Mouse (Mus musculus): Measurements from ENCODE around the gene Acadm. TPM values are rescaled to one million over a fixed set of nuclear protein-coding genes. Genes with fewer than 3 reads are reported as not detected.
A peak's percentile ranks its signal among the peaks of the same experiment; 100 is the strongest.

The Acadm gene
- total RNA-seq (2017), result 105 to 153 TPM (median 144 TPM) in 3 replicates

DNA sequence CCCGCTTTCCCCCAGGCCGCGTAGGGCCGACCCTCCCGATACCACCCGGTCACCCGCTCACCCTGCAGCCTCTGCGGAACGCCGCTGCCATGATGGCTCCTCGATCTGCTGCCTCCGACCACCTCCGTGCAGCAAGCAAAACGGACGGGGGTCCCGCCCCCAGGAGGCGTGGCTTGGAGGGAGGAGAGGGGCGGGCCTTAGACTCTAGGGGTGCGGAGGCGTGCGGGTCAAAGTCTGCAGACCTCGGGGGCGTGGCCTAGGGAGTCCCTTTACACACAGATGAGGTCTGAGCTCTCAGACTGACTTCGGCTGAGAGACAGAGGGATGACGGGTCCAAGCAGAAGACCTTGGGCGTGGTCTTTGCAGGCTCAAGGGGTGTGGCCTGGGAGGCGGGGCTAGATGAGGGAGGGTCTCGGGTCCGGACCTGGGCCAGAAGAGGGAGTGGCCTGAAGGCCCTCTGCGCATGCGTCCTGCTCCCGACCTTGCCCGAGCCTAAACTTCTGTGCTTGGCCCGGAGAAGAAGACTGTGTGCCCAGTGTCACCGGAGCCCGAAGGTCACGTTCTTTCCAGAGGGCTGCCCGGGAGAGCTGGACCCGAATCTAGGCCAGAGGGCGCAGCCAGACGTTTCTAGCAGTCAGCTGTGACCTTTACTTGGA is at the start of gene Acadm:
TSS of gene Acadm (minus strand) at position 298 of the 656 bp plus-strand sequence.
- ATAC-seq (replicated peaks; ENCODE audit: insufficient number of reproducible peaks, low FRiP score, low TSS enrichment, poor library complexity, severe bottlenecking), result peak; percentile 93

DNA sequence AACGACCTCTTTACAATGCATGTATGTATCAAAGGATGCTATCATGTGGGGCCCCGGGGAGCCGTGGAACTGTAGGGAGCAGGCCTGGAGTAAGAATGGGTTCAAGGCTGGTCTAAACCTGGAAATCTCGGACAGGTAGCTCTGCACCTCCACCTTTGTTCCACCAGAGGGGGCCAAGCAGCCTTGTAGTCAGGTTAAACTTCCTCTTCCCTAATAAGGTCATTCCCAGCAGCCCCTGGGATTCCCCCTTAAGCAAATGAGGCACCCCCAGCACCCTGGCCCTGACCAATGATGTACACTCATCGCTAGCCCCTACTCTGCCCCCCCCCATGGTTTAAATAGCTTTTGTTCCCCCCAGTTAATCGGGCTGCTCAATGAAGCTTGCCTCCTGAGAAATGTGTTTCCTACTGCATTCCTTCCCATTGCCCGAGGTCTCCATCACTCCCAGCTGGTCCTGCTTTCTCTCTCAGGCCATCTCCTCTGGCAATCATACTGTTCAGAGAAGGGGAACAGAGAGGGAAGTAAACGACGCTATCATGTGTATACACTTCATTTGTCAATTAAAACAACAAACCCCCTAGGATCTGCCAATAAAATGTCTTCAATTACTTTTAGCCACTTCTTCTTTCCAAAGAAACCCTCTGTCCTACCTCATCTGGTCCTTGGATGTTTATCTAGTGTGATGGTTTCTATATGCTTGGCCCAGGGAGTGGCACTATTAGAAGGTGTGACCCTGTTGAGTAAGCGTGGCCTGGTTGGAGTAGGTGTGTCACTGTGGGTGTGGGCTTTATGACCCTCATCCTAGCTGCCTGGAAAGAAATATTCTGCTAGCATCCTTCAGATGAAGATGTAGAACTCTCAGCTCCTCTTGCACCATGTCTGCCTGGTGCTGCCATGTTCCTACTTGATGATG is 40.3 kb upstream of the Acadm start:
- no peak for ATAC-seq (replicated peaks; ENCODE audit: insufficient number of reproducible peaks, low FRiP score, low TSS enrichment, poor library complexity, severe bottlenecking)

DNA sequence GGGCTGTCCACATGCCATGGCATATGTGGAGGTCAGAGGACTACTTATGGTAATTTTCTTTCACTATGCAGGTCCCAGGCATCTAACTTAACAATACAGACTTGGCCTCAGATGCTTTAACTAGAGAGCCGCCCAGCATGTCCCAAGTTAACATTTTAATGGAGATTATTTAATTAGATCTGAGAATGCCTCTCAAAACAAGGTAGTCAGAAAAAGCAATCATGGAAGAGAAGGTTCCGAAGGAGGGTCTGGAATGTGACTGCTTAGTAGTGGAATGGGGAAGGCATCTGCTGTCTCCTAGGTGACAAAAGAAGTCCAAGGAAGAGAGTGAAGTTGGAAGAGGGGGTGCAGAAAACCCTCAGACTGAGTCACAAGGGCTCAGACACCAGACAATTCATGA is 36.2 kb upstream of the Acadm start:
- no peak for ATAC-seq (replicated peaks; ENCODE audit: insufficient number of reproducible peaks, low FRiP score, low TSS enrichment, poor library complexity, severe bottlenecking)

DNA sequence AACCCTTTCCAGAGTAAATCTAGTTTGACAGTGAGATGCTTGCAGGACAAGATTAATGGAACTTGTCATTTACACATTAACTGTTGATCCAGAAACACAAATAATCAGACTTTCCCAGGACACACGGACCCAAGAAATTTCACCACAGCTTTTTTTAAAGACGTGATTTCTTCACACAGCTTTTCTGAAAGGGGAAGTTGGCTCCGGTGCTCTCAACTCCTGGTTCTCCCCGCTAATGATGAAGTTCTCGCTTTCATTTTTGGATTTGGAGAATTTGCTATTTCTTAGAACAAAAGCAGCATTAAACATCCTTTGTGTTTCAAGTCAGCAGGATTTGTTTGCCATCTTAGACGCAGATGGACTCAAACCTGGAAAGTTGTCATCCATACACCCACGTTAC is 31.4 kb upstream of the Acadm start:
- ATAC-seq (replicated peaks; ENCODE audit: insufficient number of reproducible peaks, low FRiP score, low TSS enrichment, poor library complexity, severe bottlenecking), result no peak

DNA sequence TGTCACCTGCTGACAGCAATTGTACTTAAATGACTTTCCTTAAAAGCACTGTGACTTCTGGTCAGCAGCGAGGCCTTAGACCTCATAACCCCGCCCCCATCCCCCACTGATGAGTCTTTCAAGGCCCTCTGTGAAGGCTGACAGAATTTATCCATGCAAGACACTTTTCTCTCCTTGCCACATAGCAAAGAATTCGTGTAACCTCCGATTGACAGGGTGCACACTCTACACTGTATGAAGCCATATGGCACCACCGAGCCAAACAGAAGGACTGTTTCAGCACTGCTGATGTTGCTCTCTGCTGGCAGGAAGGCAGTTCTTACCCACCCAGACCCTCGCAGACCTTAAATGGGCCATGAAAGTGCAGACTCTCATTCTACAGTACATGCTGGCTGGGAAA is 30.6 kb upstream of the Acadm start:
- no peak for ATAC-seq (replicated peaks; ENCODE audit: insufficient number of reproducible peaks, low FRiP score, low TSS enrichment, poor library complexity, severe bottlenecking)

DNA sequence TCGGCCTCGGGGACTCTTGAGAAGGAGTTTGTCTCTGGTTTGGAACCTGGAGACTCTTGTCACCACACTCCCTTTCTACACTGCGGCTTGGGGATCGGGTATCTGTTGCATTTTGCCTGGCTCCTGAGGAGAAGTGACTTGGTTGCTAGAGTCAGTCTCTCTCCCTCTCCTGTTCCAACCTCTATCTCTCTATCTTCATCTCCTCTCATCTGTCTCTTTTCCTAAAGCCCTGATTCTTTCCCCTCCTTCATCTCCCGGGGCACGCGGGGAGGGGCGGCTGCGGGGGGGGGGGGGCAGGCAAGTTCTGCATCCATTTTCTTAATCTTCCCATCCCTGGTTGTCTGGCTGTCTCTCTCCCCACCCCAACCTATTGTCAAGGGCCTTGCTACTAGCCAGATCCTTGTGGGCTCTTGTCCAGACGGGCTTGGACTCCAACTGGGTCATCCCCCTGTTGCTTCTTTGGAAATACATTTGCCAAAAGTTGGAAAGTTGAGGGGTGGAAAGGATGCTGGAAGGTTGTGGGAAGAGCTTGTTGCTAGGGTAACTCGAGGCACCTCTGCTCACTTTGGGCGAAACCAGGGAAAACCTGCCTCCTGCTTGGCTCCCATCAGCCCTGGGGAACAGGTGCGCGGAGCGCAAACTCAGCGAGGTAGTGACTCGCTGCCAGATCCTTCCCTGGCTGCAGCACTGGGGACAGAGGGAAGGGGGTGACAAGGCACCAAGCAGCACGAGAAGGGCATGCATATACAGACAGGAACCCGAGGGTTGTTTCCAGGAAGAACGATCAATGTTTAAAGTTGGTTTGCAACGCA is 29.7 kb upstream of the Acadm start:
- ATAC-seq (replicated peaks; ENCODE audit: insufficient number of reproducible peaks, low FRiP score, low TSS enrichment, poor library complexity, severe bottlenecking), result no peak

DNA sequence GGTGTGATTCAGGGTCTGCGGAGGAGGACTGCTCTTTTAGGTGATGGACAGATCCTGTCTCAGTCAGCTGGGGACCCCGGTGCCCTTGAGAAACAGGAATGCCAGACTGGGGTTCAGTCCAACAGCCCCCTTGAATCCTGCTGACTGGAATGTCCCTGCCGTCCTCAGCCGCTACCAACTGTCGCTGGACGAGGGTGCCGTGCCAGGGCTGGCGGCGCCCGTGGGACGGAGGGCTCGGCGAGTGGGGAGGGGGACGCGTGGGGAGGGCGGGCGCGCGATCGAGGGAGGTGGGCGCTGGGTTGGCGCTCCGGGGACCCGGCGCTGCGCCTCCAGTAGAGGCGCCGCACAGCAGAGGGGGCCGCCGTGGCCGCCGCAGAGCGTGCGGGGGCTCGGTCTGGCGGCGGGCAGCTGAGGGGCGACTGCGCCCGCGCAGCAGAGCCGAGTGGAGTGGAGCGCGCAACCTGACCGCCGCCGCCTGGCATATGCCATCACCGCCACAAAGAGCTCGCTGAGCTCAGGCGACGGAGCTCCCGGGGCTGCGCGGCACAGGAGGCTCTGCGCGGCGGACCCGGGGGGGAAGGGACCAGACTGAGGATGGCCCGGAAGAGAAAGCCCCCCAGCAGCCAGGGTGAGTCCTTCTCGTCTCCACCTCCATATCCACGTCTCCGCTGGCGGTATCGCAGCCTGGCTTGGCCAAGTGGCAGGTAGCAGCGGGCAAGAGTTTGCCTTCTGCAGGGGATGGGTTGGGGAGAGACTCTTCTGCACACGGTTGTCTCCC is 28.9 kb upstream of the Acadm start, which contains the start of gene Slc44a5:
TSS of gene Slc44a5 (plus strand) at position 266 of the 778 bp plus-strand sequence.
- ATAC-seq (replicated peaks; ENCODE audit: insufficient number of reproducible peaks, low FRiP score, low TSS enrichment, poor library complexity, severe bottlenecking), result no peak

DNA sequence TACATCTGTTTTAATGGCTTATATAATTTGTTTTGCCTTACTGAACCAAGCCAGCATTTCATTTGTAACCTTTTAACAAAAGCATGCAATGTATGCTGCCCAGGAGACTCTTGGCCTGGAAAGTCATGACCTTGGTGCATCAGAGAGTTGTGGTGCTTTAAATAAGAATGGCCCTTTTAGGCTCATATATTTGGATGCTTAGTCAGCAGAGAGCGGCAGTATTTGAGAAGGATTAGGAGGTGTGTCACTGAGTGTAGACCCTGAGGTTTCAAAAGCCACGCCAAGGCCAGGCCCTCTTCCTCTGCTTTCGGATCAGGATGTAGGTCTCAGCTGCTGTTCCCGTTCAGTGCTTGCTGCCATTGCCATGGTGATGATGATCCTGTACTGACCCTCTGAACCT is 25.0 kb upstream of the Acadm start:
- ATAC-seq (replicated peaks; ENCODE audit: insufficient number of reproducible peaks, low FRiP score, low TSS enrichment, poor library complexity, severe bottlenecking), result no peak

DNA sequence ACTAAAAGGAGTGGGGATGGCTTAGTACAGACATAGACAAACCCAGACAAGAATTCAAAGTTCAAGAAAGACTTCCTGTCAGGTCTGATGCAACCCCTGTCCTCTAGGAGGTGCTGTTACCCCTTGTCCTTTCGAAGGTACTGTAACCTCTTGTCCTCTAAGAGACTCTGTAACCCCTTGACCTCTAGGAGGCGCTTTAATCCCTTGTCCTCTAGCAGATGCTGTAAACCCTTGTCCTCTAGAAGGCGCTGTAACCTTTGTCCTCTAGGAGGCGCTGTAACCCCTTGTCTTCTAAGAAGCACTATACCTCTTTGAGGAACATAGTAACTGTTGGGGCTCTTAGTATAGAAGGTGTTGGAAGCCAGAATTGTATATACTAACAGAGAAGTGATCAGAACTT is 24.1 kb upstream of the Acadm start:
- ATAC-seq (replicated peaks; ENCODE audit: insufficient number of reproducible peaks, low FRiP score, low TSS enrichment, poor library complexity, severe bottlenecking), result peak; percentile 55

DNA sequence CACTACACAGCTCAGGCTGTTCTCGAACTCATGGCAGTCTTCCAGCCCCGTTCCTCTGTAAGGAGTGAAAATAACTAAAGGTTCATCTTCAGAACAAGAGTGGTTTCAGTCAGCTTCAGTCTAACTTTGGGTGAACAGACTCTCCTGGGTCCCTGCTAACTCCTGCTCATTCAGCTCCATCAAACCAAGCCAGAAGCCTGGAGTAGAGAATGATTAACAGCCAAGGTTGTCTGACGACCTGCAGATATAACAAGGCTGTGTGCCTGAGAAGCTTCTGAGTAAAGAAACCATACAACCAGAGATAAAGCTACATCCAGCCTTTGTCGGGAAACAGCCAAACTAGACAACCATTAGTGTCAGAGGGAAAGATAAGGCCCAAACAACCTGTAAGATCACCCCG is 23.0 kb upstream of the Acadm start:
- no peak for ATAC-seq (replicated peaks; ENCODE audit: insufficient number of reproducible peaks, low FRiP score, low TSS enrichment, poor library complexity, severe bottlenecking)

DNA sequence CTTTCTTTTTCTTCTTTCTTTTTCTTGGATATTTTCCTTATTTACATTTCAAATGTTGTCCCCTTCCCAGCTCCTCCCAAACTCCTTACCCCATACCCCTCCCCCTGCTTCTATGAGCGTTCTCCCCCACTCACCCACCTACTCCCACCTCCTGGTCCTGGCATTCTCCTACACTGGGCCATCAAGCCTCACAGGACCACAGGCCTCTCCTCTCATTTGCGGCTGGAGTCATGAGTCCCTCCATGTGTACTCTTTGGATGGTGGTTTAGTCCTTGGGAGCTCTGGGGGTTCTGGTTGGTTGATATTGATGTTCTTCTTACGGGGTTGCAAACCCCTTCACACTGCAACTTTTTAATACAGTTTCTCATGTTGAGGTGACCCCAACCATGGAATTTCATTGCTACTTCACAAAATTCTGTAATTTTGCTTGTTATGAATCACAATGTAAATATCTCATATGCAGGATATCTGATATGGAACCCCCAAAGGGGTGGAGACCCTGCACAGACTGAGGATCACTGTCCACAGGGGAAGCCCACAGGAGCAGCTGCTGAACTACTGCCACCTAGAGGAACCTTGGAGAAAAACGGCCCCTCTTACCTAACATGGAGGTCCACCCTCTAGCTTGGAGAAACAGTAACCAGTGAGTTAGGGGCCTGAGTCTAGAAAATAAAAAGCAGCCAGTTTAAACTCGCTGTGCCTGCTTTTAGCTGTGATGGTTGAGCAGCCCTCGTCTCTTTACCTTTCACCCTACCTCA is 17.4 kb upstream of the Acadm start:
- ATAC-seq (replicated peaks; ENCODE audit: insufficient number of reproducible peaks, low FRiP score, low TSS enrichment, poor library complexity, severe bottlenecking), result no peak

DNA sequence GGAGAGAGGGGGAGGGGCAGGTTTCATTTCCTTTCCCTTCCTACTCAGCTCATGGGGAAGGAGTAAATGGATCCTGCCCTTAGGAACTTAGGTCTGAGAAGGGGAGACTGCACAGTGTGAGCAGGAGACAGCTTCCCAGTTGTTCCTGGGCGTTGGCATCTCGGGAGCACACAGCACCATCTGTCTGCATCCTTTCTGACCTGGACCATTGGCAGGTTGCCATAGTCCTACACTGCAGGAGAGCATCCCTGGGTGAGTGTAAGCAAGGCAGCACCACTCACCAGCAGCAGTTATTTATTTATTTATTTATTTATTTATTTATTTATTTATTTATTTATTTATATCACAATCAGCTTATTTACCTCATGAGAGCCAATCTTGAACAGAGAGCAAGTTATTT is 16.5 kb upstream of the Acadm start:
- no peak for ATAC-seq (replicated peaks; ENCODE audit: insufficient number of reproducible peaks, low FRiP score, low TSS enrichment, poor library complexity, severe bottlenecking)

DNA sequence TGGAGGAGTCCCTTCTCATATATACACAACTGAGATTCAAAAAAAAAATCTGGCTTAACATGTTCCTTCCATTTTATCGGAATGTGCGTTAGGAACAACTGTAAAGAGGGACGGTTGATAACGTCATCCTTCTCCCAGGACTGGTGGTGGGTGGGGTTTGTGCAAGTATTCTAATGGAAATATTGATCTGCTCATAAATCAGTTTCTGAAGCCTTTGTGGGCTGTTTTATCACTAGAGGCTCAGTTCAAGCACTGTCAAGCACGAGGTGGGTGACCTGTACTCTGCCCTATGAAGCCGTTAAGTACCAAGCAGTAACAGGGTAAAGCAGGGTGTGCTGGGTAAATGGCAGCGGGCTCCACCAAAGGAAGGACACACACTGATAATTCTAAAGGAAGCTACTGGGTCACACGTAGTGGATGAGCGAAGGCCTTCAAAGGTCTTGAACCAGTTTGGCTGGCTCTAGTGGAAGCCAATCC is 15.3 kb upstream of the Acadm start:
- ATAC-seq (replicated peaks; ENCODE audit: insufficient number of reproducible peaks, low FRiP score, low TSS enrichment, poor library complexity, severe bottlenecking), result no peak

DNA sequence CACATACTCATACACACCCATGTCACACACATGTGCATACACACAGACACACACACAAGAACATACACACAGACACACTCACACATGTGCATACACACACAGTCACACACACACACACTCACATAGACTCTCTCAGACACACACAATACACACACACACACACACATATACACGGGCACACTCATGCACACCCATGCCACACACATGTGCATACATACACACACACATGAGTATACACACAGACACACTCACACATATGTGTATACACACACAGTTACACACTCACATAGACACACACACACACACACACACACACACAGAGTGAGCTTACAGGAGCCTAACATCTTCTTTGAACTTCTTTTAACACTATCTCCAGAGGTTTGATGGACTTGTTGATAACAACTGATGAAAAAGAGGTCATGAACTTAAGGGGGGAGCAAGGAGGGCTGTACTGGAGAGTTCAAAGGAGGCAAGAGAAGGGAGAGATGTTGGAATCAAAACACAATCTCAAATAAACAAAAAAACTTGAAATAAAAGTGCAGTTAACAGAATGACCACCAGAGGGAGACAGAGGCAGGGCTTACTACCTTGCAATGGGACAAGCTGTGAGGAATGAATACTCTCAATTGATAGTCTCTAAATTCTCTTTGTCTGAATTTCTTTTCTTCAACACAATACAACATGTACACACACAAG is 14.8 kb upstream of the Acadm start:
- ATAC-seq (replicated peaks; ENCODE audit: insufficient number of reproducible peaks, low FRiP score, low TSS enrichment, poor library complexity, severe bottlenecking), result 0 out of 2 replicates have a peak, but pooled peaks have one; percentile 49

DNA sequence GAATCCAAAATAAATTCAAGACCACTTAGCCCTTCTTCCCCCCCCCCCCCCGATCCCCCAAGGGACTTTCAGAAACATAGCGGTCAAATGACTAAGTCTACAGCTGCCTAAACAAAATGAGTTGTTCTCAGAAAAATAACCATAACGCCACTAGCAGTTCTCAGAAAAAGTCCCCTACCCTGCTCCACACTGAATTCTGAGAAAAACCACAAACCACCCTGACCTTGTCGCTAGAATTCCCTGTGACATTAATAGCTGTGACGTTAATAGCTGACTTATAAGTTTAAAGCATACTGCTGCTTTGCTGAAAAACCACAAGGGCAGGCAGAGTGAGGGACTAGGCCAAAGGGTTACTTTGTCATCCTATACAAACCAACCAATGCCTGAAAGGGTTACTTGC is 13.5 kb upstream of the Acadm start:
- no peak for ATAC-seq (replicated peaks; ENCODE audit: insufficient number of reproducible peaks, low FRiP score, low TSS enrichment, poor library complexity, severe bottlenecking)

DNA sequence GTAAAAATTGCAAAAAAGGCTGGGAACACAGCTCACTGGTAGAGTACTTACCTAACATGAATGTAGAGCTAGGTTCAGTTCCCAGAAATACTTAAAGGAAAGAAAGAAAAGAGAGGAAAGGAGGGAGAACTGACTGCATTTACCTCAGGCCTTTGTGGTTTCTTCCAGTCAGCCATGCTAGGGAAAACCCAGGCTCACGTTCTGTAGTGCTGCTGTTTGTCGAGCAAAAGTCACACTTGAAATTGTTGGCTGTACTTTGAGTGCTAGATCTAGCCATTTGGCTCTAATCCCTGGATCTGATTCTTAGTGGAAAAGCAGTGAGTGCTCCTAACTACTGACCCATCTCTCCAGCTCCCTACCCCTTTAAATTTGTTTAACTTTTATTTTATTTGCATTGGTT is 3.7 kb upstream of the Acadm start:
- no peak for ATAC-seq (replicated peaks; ENCODE audit: insufficient number of reproducible peaks, low FRiP score, low TSS enrichment, poor library complexity, severe bottlenecking)

DNA sequence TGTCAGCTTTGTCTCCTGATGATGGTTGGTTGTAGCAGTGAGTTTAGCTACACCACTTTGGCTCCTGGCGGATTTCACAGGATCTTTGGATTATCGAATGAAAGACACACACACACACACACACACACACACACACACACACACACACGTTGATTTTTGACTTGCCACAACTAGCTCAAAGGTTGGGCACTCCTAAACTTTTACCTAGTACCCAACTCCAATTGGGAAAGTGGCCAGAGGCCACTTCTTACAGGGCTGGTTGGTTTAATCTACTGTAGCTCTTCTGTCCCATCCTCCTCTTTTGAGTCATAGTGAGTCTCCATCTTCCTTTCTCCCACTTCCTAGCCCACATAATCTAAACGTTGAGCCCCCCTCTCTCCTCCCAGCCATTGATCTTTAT is 2.8 kb upstream of the Acadm start:
- ATAC-seq (replicated peaks; ENCODE audit: insufficient number of reproducible peaks, low FRiP score, low TSS enrichment, poor library complexity, severe bottlenecking), result no peak
